Mouse (Mus musculus) urinary bladder, postnatal 14 days (tissue): ENCODE data around the gene Nop16.

Experiments
- DNase-seq: peaks from one replicate; pipeline ENCODE4 v3.0.0; 2021; ENCODE audit warnings: low spot score

The Nop16 gene

GRCm38 (mm10) chr13:54596107-54596690 lies 6.3 kb upstream of the Nop16 start:
- DNase-seq = no peak

GRCm38 (mm10) chr13:54593617-54594016 lies 3.7 kb upstream of the Nop16 start:
- no peak for DNase-seq

- no peak for DNase-seq
These were observed 2.0 kb upstream of the Nop16 start for GRCm38 (mm10) chr13:54591776-54592356.

- DNase-seq = no peak
These were observed 385 bp downstream of the Nop16 start for GRCm38 (mm10) chr13:54589414-54589995.

GRCm38 (mm10) chr13:54585831-54586230 lies 4.1 kb downstream of the Nop16 start:
- no peak for DNase-seq

- no peak for DNase-seq
These were observed 7.0 kb downstream of the Nop16 start for GRCm38 (mm10) chr13:54582860-54583259.

GRCm38 (mm10) chr13:54582126-54582525 lies 7.8 kb downstream of the Nop16 start:
- no peak for DNase-seq

GRCm38 (mm10) chr13:54581385-54581784 lies 8.5 kb downstream of the Nop16 start:
- DNase-seq = no peak

GRCm38 (mm10) chr13:54577652-54578507 lies 12.0 kb downstream of the Nop16 start:
- no peak for DNase-seq

- no peak for DNase-seq
These were observed 14.4 kb downstream of the Nop16 start for GRCm38 (mm10) chr13:54575489-54575888.

- peak; percentile 75 for DNase-seq
These were observed 14.9 kb downstream of the Nop16 start, which contains the start of gene Arl10 for GRCm38 (mm10) chr13:54574854-54575481. Gene Arl10 (plus strand): TSS chr13:54575015.

GRCm38 (mm10) chr13:54572621-54573020 lies 17.3 kb downstream of the Nop16 start:
- DNase-seq = no peak

GRCm38 (mm10) chr13:54571637-54572036 lies 18.3 kb downstream of the Nop16 start:
- no peak for DNase-seq

- DNase-seq = no peak
These were observed 19.2 kb downstream of the Nop16 start for GRCm38 (mm10) chr13:54570736-54571135.

GRCm38 (mm10) chr13:54569282-54569681 lies 20.6 kb downstream of the Nop16 start:
- no peak for DNase-seq

GRCm38 (mm10) chr13:54568380-54568779 lies 21.5 kb downstream of the Nop16 start:
- DNase-seq = no peak

- peak; percentile 61 for DNase-seq
These were observed 24.1 kb downstream of the Nop16 start for GRCm38 (mm10) chr13:54565594-54566345.

- DNase-seq = peak; percentile 96
These were observed 24.7 kb downstream of the Nop16 start, which contains the start of gene 4833439L19Rik for GRCm38 (mm10) chr13:54565201-54565581. Gene 4833439L19Rik (minus strand): TSS chr13:54565435.

GRCm38 (mm10) chr13:54564232-54565200 lies 25.4 kb downstream of the Nop16 start:
- peak; percentile 15 for DNase-seq

- no peak for DNase-seq
These were observed 27.3 kb downstream of the Nop16 start for GRCm38 (mm10) chr13:54562562-54562961.
